Mouse (Mus musculus): Measurements from ENCODE around the gene Pik3c2a. TPM values are rescaled to one million over a fixed set of nuclear protein-coding genes. Genes with fewer than 3 reads are reported as not detected.

Gene Pik3c2a
- total and polyA plus RNA-seq, 3 experiments = 10.9 to 35.3 (median 14.3) TPM

DNA sequence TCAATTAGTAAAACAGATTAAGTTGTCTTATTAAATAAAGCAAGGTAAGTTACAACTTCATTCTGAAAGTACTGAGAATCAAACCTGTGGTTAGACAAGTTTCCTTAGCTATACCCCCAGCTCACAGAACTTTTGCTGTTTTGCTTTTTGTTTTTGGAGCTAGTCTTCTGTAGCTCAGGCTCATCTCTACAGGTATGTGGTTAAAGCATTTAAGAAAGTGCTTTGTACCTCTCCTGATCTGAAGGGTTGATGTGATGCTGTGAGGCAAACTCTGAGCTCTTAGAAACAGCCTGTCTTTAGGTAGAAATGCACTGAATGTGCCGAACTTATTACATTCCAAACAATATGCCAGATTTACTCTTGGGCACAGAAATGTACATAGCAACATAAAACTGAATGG lies 1.9 kb downstream of the Pik3c2a start:
- Histone ChIP-seq H3K9me3 (replicated peaks; ENCODE audit: low read length) (no peaks in the 10 kb centered on the region), H3K4me1 (ENCODE audit: control insufficient read depth in 1 of 2, insufficient read depth in 2 of 2) (peaks cover 4 to 28% of the 10 kb centered on the region in 2 experiments; a peak in 3 of 4 replicates), H3K4me3 (replicated peaks in 1 of 3; ENCODE audit: low read depth in 2 of 3, low read length in 2 of 3, poor library complexity in 1 of 3) (no peak overlapping the region), H3K4me2 (ENCODE audit: insufficient read depth, low read depth, poor library complexity, severe bottlenecking) (no peak overlapping the region), H3K27ac (ENCODE audit: insufficient read depth, low read depth) (no peak overlapping the region), H3K79me2 (replicated peaks; ENCODE audit: control insufficient read depth, extremely low read depth, insufficient read depth, poor library complexity, severe bottlenecking) (peaks cover 15% of the 10 kb centered on the region), H3K9ac (ENCODE audit: insufficient read depth, low read depth) (no peak overlapping the region), H3K36me3 (replicated peaks in 1 of 2; ENCODE audit: control insufficient read depth in 1 of 2, insufficient read depth in 1 of 2, low read length in 1 of 2) (peaks cover 0 to 7% of the 10 kb centered on the region in 2 experiments), H3K27me3 (replicated peaks) (peaks cover 11% of the 10 kb centered on the region)
- dilution Hi-C loops (cut with MboI; ENCODE audit: extremely low pct_ligation_motif_present, extremely low pct_unique_long_range_greater_than_20kb, low sequenced_read_pairs) = no loop called here
- in situ Hi-C loops (cut with MboI; ENCODE audit: low pct_ligation_motif_present, low pct_unique_long_range_greater_than_20kb, low sequenced_read_pairs) = no loop called here
- TF ChIP-seq BHLHE40 (IDR thresholded peaks at IDR 0.05; ENCODE audit: low read depth, low read length) (no peak), TCF12 (IDR thresholded peaks at IDR 0.05; ENCODE audit: low read depth, low read length) (no peak), POLR2AphosphoS2 (IDR thresholded peaks at IDR 0.05; ENCODE audit: low read depth, low read length) (no peak), USF1 (IDR thresholded peaks at IDR 0.05; ENCODE audit: low read depth, low read length) (no peak), MAFK (IDR thresholded peaks at IDR 0.05; ENCODE audit: insufficient replicate concordance, low read length) (no peak), PAX5 (IDR thresholded peaks at IDR 0.05; ENCODE audit: low read length) (no peak), UBTF (IDR thresholded peaks at IDR 0.05; ENCODE audit: low read depth, low read length) (no peak), ELF1 (IDR thresholded peaks at IDR 0.05; ENCODE audit: low read depth, low read length) (no peak), IRF4 (IDR thresholded peaks at IDR 0.05; ENCODE audit: low read depth, low read length) (no peak), EP300 (IDR thresholded peaks at IDR 0.05; ENCODE audit: low read length) (no peak), POLR2A (IDR thresholded peaks at IDR 0.05; ENCODE audit: low read depth, low read length) (no peak), RAD21 (IDR thresholded peaks at IDR 0.05; ENCODE audit: low read depth, low read length) (no peak), SMC3 (IDR thresholded peaks at IDR 0.05; ENCODE audit: low read depth, low read length) (no peak), ZC3H11A (IDR thresholded peaks at IDR 0.05; ENCODE audit: low read depth, low read length) (no peak), NELFE (IDR thresholded peaks at IDR 0.05; ENCODE audit: low read depth, low read length) (no peak), CHD2 (IDR thresholded peaks at IDR 0.05; ENCODE audit: low read length) (no peak), KAT2A (IDR thresholded peaks at IDR 0.05; ENCODE audit: insufficient replicate concordance, low read length) (no peak), MXI1 (IDR thresholded peaks at IDR 0.05; ENCODE audit: low read depth, low read length) (no peak), TBP (conservative IDR thresholded peaks at IDR 0.05; ENCODE audit: low read depth, low read length) (no peak)
- DNase-seq (ENCODE audit: extremely low read depth) = no peak

DNA sequence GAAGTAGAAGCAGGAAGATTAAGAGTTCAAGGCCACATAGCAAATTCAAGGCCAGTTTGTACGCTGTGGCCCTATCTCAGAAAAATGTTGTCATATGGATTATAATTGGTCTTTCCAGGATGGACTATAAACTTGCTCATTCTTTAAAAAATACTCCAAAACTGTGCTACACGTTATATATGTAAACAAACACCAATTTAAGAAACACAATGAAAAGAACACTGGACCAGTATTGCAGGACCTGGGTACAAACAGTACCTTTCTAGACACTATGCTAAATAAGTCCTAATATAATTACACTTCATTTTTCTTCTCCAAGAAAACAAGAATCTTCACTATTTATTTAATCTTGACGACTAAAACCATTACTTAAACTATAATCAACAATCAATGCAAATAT lies 11.6 kb downstream of the Pik3c2a start:
- in situ Hi-C loops (cut with MboI; ENCODE audit: low pct_ligation_motif_present, low pct_unique_long_range_greater_than_20kb, low sequenced_read_pairs) = no loop called here
- no peak overlapping the region for H3K9ac ChIP-seq (ENCODE audit: insufficient read depth, low read depth)

More for the DNA sequence above, 11.6 kb downstream of the Pik3c2a start:
- Histone ChIP-seq H3K27ac (ENCODE audit: insufficient read depth, low read depth) (no peak overlapping the region), H3K36me3 (replicated peaks in 1 of 2; ENCODE audit: control insufficient read depth in 1 of 2, insufficient read depth in 1 of 2, low read length in 1 of 2) (peaks cover 0 to 4% of the 10 kb centered on the region in 2 experiments), H3K9me3 (replicated peaks; ENCODE audit: low read length) (no peaks in the 10 kb centered on the region), H3K27me3 (replicated peaks) (no peaks in the 10 kb centered on the region), H3K4me1 (ENCODE audit: control insufficient read depth in 1 of 2, insufficient read depth in 2 of 2) (no peaks in the 10 kb centered on the region), H3K79me2 (replicated peaks; ENCODE audit: control insufficient read depth, extremely low read depth, insufficient read depth, poor library complexity, severe bottlenecking) (no peaks in the 10 kb centered on the region), H3K4me3 (replicated peaks in 1 of 3; ENCODE audit: low read depth in 2 of 3, low read length in 2 of 3, poor library complexity in 1 of 3) (no peak overlapping the region), H3K4me2 (ENCODE audit: insufficient read depth, low read depth, poor library complexity, severe bottlenecking) (no peak overlapping the region)
- TF ChIP-seq UBTF (IDR thresholded peaks at IDR 0.05; ENCODE audit: low read depth, low read length) = no peak
- TF ChIP-seq RCOR1 (conservative IDR thresholded peaks at IDR 0.05; ENCODE audit: low read depth, low read length) = no peak
- TF ChIP-seq HCFC1 (IDR thresholded peaks at IDR 0.05; ENCODE audit: low read depth, low read length) = no peak
- TF ChIP-seq POLR2A (IDR thresholded peaks at IDR 0.05; ENCODE audit: low read depth, low read length) = no peak
- dilution Hi-C loops (cut with MboI; ENCODE audit: extremely low pct_ligation_motif_present, extremely low pct_unique_long_range_greater_than_20kb, low sequenced_read_pairs) = no loop called here
- no peak for DNase-seq (ENCODE audit: extremely low read depth)

Data from CH12.LX (cell line).